Mouse (Mus musculus) gastrocnemius, postnatal 36 days (tissue): ENCODE results near the gene Klrg1. TPM values are rescaled to one million over a fixed set of nuclear protein-coding genes. Genes with fewer than 3 reads are reported as not detected.

Experiments used
- DNase-seq, 2 experiments: peaks; one replicate each; pipeline ENCODE4 v3.0.0; 2022
- intact Hi-C: fragments of 180-260 bp; cut with DNase I; formaldehyde crosslinking; loops from one replicate; pipeline ENCODE4 v1.15.1; 2025
- total RNA-seq, 2 experiments: library from RNA; stranded (reverse); gene quantifications; 2 replicates each; pipeline ENCODE4 v1.2.3; 2021

The Klrg1 gene
- total RNA-seq, 2 experiments from 2014 or later, result not detected

GRCm38 (mm10) chr6:122294290-122294689, 11.6 kb upstream of the Klrg1 start:
- no peak for DNase-seq
- intact Hi-C loops, result no loop called here

- intact Hi-C loops, result no loop called here
- DNase-seq, result no peak
These were observed 11.1 kb upstream of the Klrg1 start for GRCm38 (mm10) chr6:122293796-122294195.

- no peak for DNase-seq
- intact Hi-C loops, result no loop called here
These were observed 10.4 kb upstream of the Klrg1 start for GRCm38 (mm10) chr6:122293121-122293520.

DNA sequence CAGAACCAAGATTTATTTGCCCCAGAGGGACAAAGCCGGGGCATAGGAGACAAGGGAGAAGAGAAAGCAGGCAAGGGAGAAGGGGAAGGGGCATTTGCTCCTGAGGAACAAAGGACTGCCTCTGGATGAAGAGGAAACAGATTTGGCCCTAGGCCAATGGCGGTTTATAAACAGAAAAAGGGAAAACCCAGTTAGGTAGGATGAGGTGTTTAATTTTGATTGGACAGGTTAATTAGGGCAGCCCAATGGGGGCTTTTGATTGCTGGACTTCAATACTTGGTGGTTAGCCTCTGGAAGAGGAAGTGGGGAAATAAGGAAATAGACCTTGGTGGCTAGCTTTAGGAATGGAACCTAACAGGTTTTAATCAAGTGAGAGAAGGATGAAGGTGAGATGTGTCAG, 9.5 kb upstream of the Klrg1 start:
- no peak for DNase-seq
- intact Hi-C loops, result no loop called here

DNA sequence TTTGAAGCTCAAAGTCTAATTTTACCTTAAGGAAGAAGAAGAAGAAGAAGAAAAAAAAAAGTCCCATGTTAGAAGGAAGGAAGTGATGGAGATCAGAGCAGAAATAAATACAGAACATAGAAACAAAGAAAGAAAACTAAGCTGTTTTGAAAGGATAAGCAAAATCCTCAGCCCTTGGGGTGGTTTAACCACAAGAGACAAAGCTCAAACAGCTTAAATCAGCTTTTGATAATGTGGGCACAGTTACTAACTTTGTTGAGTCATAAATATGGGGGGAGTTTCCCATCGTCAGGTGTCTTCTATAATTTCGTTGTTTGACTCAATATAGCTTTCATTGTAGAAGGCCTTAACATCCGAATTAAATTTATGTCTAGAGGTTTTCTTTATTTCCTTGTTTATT, 9.1 kb upstream of the Klrg1 start:
- intact Hi-C loops, result no loop called here
- DNase-seq, result no peak

DNA sequence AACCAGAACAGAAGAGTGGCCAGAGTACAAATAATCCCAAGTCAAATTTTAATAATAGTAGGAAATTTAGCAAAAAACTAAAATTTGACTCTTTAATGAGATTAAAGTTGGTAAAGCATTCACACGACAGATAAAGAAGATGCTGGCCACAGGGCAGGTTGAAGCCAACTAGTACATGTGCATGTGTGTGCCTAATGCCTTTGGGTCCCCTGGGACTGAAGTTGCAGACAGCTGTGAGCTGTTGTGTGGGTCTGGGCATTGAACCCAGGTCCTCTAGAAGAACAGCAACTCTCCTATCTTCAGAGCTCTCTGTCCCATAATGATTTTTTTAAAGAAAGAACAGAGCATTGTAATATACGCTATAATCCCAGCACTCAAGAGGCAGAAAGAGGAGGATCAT, 8.6 kb upstream of the Klrg1 start:
- intact Hi-C loops, result no loop called here
- no peak for DNase-seq

DNA sequence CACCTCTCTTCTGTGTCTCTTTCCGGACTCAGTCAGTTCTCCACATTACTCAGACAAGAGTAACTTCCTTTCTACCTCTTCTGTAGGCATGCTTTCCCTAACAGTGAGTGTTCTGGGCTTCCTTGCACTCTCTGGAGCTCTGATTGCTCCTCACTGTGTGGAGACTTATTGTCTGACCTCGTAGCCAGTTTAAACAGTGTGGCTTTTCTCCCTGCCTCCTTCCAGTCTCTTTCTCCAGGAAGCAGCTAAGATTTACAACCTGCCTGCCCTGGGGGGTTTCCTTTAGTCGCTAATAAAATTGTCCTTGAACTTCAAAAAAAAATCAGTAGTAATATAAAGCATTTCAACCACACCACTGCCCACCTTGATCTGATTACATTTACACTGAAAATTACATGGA, 7.6 kb upstream of the Klrg1 start:
- DNase-seq, result no peak
- intact Hi-C loops, result no loop called here

DNA sequence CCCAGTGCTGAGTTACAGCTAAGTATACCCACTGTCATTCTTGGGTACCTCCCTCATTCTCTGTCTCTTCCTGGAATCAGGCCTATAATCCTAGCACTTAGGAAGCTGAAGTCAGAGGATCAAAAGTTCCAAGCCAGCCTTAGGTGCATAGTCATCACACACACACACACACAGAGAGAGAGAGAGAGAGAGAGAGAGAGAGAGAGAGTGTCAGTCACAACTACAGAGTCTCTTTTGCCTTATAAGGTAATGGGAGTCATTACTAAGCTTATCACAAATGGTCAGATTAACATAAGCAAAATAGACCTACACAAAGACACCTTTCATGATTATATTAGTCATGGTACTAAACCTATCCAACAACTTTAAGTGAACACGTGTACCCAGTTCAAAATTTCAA, 6.6 kb upstream of the Klrg1 start:
- DNase-seq, result no peak
- intact Hi-C loops, result no loop called here

GRCm38 (mm10) chr6:122288263-122288662, 5.6 kb upstream of the Klrg1 start:
- intact Hi-C loops, result no loop called here
- no peak for DNase-seq

- intact Hi-C loops, result no loop called here
- DNase-seq, result no peak
These were observed 2.1 kb upstream of the Klrg1 start for GRCm38 (mm10) chr6:122284823-122285222.

DNA sequence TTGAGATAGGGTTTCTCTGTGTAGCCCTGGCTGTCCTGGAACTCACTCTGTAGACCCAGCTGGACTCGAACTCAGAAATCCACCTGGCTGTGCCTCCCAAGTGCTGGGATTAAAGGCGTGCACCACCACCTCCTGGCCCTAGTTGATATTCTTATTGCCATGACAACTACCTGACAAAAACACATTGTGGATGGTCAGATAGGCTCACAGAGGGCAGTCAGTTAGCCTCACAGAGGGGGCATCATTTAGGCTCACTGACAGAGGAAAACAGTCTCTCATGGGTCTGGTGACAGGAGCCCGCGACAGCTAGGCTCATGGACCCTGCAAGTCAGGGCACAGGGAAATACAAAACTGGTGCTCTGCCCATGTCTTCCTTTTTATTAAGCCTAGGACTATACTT, 1.6 kb upstream of the Klrg1 start:
- no peak for DNase-seq
- intact Hi-C loops, result no loop called here

- intact Hi-C loops, result no loop called here
These were observed 747 bp upstream of the Klrg1 start for GRCm38 (mm10) chr6:122283429-122283828.

GRCm38 (mm10) chr6:122276565-122276964, 6.1 kb downstream of the Klrg1 start:
- no peak for DNase-seq

More at GRCm38 (mm10) chr6:122283429-122283828, 747 bp upstream of the Klrg1 start:
- no peak for DNase-seq

DNA sequence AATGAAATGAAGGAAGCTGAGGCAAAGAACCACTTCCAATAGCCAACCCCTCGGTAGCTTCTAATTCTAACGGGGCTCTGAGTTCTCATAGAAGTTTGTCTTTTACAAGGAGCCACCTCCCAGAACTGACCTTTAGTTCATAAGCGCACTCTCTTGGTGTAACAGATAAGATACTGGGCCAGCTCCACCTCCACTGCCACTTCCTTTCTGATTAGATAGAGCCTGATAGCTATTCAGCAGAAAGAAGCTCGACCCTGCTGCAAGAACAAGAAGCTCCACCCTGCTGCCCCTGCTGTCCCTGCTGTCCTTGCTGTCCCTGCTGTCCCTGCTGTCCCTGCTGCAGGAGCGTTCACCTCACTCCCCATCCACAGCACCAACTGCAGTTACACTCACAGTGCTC, 8.1 kb downstream of the Klrg1 start:
- intact Hi-C loops, result no loop called here
- DNase-seq, result no peak

More at GRCm38 (mm10) chr6:122276565-122276964, 6.1 kb downstream of the Klrg1 start:
- intact Hi-C loops, result no loop called here

DNA sequence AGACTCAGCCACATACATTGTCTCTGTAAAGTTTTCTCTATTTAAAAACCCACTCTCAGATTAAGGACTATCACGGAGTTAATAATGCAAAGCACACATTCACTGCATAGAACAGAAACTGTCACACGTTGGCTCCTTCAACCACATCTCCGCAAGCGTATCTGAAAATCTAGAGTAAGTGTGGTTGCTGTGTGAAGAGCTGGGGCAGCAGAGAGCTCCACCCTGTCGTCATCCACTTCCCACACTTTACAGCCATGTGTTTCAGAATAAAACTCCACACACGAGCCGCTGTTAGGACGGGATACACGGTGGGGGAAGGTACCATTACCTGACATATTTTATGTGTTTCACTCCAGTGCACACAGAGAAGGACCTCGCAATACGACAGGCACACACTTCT, 12.5 kb downstream of the Klrg1 start:
- DNase-seq, result no peak
- intact Hi-C loops, result no loop called here

GRCm38 (mm10) chr6:122269170-122269569, 13.5 kb downstream of the Klrg1 start:
- DNase-seq, result no peak
- intact Hi-C loops, result no loop called here

- peak; percentile 21 to 46 for DNase-seq
- intact Hi-C loops, result no loop called here
These were observed 14.1 kb downstream of the Klrg1 start for GRCm38 (mm10) chr6:122268561-122268960.

GRCm38 (mm10) chr6:122262543-122262942, 20.1 kb downstream of the Klrg1 start:
- DNase-seq, result no peak
- intact Hi-C loops, result no loop called here

DNA sequence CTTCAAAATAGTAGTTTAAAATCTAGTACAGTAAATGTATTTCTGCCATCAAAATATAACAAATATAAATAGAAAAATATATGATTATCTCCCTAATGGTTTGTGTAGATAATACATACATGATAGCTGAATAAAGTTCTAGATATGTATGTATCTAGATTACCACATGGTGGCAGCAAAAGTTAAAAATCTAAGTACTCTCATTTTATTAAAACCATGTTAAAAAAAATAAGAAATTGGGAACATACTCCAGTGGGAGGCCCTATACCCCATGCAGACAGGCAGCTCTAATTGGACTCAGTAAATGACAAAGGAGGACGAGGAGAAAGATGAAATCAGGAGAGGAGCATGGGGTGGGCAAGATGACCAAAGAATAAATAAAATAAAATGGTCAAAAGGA, 30.5 kb downstream of the Klrg1 start:
- no peak for DNase-seq
- intact Hi-C loops, result no loop called here

- no peak for DNase-seq
- intact Hi-C loops, result no loop called here
These were observed 32.6 kb downstream of the Klrg1 start for GRCm38 (mm10) chr6:122250033-122250432.
